Mouse (Mus musculus) kidney, adult 2 months (tissue): Measurements from ENCODE around the gene Kat2b. TPM values are rescaled to one million over a fixed set of nuclear protein-coding genes. Genes with fewer than 3 reads are reported as not detected.
"Not testable (repeated sequence)": the region's sequence is repeated elsewhere in the genome, so short reads cannot be mapped to it uniquely, and the experiment has no call there.

Source experiments
- DNase-seq: peaks from one replicate; pipeline ENCODE4 v3.0.0; 2021
- H3K27ac ChIP-seq: fragments of 200-500 bp; 2 replicates; pipeline ENCODE4 v1.5.1; 2012; ENCODE audit warnings: low read depth, low read length, control low read depth, inconsistent platforms; ENCODE audit not compliant: insufficient read depth
- H3K27me3 ChIP-seq: fragments of 200-500 bp; replicated peaks from 2 replicates; pipeline ENCODE4 v1.6.1; 2012; ENCODE audit warnings: mild to moderate bottlenecking, moderate library complexity, low read length, inconsistent platforms; ENCODE audit not compliant: control insufficient read depth, insufficient read depth
- H3K36me3 ChIP-seq: fragments of 200-500 bp; 2 replicates; pipeline ENCODE4 v1.6.1; 2012; ENCODE audit warnings: mild to moderate bottlenecking, moderate library complexity, low read length, inconsistent platforms; ENCODE audit not compliant: control insufficient read depth, insufficient read depth
- H3K4me1 ChIP-seq: fragments of 200-500 bp; 2 replicates; pipeline ENCODE4 v1.6.1; 2011; ENCODE audit warnings: low read length; ENCODE audit not compliant: control insufficient read depth, insufficient read depth
- H3K4me3 ChIP-seq: fragments of 200-500 bp; 2 replicates; pipeline ENCODE4 v1.5.1; 2011; ENCODE audit warnings: mild to moderate bottlenecking, low read depth, low read length, control low read depth; ENCODE audit not compliant: insufficient read depth
- CTCF ChIP-seq: fragments of 200-500 bp; conservative IDR thresholded peaks from 2 replicates; pipeline ENCODE4 v1.5.1; 2011; ENCODE audit warnings: low read depth, mild to moderate bottlenecking, control low read depth, low read length, moderate library complexity, mixed read lengths; ENCODE audit not compliant: insufficient read depth, insufficient read length
- POLR2A ChIP-seq: fragments of 200-500 bp; IDR thresholded peaks from one replicate; pipeline ENCODE4 v1.6.1; 2011; ENCODE audit warnings: low read depth, low read length, control low read depth
- WGBS: fragments of 180-500 bp; shearing (Covaris S2); methylation state at CpG from one replicate; pipeline ENCODE4 v1.1.7; 2018; 5-methylcytosine and 5-hydroxymethylcytosine counted together
- polyA plus RNA-seq: library from polyadenylated mRNA; depleted of rRNA; stranded (reverse); fragments of >200 nt; gene quantifications from 2 replicates; pipeline ENCODE4 v1.2.3, GENCODE M21; 2012

Gene Kat2b
- polyA plus RNA-seq, 1 experiment, result 15.5 TPM

DNA sequence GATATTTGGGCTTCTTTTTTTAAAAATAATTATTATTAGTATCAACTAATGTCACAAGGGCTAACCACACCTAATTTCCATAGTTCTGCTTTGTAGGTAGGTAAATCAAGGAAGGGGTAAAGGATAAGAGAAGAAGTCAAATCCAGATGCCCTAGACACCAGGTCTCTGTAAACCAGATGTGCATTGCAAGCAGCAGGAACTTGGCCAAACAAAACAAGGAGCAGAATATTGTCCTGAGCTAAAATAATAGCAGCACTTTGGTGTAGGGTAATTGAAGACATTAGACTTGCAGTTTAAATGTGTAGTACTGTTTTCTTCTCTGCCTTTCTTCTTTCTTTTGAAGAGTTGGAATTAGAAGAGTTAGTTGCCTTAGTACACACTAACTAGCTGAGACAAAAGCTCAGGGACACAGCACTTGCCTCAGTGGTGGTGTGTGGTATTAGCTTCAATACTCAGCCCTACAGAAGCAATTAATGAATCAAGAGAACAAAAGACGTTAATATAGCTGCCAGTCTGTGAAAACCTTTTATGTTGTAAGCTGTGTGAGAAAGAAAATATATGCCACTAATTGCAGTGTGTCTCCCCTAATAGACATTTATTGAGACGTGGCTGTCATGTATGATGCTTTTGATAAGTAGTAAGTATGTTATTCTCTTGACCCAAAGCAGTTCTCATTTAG lies 98.2 kb downstream of the Kat2b start:
- 69% methylated on average over 2 of the region's 2 CpGs for WGBS
- H3K4me3 ChIP-seq, result no peak overlapping the region
- no peak overlapping the region for H3K27ac ChIP-seq
- no peaks in the 10 kb centered on the region for H3K4me1 ChIP-seq
- H3K36me3 ChIP-seq, result peaks cover 8% of the 10 kb centered on the region
- TF ChIP-seq CTCF, result no peak
- no peak for TF ChIP-seq POLR2A
- DNase-seq, result no peak
- H3K27me3 ChIP-seq, result no peaks in the 10 kb centered on the region

DNA sequence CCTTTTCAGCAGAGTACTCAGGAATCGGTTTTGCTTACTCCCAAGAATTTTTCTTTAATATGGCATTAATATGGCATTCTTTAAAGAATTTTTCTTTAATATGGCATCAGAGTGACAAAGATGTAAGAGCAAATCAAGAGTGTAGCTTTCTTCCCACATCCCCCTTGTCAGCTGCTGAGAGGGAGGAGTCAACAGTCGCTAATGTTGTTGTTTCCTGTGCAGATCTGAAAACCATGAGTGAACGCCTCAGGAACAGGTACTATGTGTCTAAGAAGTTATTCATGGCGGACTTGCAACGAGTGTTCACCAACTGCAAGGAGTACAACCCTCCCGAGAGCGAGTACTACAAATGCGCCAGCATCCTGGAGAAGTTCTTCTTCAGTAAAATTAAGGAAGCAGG lies 103.8 kb downstream of the Kat2b start:
- peaks cover 5% of the 10 kb centered on the region; the same call in 1 of the 2 replicates for H3K36me3 ChIP-seq

DNA sequence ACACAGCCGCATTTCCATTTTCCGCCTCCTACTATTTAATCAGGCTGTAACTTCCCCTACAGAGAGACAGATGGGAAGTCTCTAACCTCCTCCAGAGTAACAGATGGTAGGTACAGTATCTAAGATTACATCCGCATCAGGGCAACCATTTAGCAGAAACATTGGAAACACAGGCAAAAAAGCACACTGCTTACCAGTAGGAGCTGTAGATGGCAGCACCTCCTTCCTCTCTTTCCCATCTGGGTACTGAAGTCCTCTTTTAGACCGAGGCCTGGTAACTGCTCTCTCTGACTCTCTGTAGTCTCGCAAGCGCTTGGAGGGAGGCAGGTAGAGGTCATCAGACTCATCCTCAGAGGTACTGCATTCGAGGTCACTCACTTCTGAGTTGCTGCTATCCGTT lies 112.1 kb downstream of the Kat2b start:
- H3K4me1 ChIP-seq, result no peaks in the 10 kb centered on the region; the same call in 1 of the 2 replicates
- WGBS, result 59% methylated on average over 8 of the region's 8 CpGs
- TF ChIP-seq POLR2A, result no peak
- TF ChIP-seq CTCF, result peak; percentile 55
- no peak overlapping the region for H3K4me3 ChIP-seq
- H3K27ac ChIP-seq, result no peak overlapping the region
- no peaks in the 10 kb centered on the region; the same call in 1 of the 2 replicates for H3K36me3 ChIP-seq
- DNase-seq, result peak; percentile 47
- H3K27me3 ChIP-seq, result no peaks in the 10 kb centered on the region

More for the DNA sequence above, 103.8 kb downstream of the Kat2b start:
- H3K27me3 ChIP-seq, result no peaks in the 10 kb centered on the region
- H3K27ac ChIP-seq, result no peak overlapping the region
- no peak for TF ChIP-seq POLR2A
- no peak for DNase-seq
- no peak overlapping the region for H3K4me3 ChIP-seq
- H3K4me1 ChIP-seq, result no peaks in the 10 kb centered on the region
- 91% methylated on average over 8 of the region's 8 CpGs for WGBS

DNA sequence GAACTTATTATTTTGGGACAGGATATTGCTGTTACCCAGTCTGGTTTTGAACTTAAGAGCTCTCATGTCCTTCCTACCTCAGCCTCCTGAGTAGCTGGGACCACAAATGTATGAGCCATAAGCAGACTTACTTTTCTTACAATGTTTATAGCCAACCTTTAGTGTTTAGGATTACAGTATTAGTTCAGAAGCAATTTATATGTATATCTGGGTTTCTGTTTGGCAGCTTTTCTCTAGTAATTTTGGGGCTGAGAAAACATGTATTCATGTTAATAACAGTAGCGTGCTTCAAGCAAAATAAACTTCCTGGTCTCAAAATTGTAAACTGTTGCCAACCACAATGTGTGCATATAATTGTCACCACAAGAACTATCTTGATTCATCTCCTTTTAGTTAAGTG lies 121.7 kb downstream of the Kat2b start:
- TF ChIP-seq CTCF, result no peak
- no peak for TF ChIP-seq POLR2A
- WGBS, result 19% methylated on average over 1 of the region's 1 CpGs
- H3K36me3 ChIP-seq, result no peaks in the 10 kb centered on the region
- no peak overlapping the region for H3K4me3 ChIP-seq
- no peak for DNase-seq
- H3K27me3 ChIP-seq, result no peaks in the 10 kb centered on the region
- H3K27ac ChIP-seq, result no peak overlapping the region
- H3K4me1 ChIP-seq, result no peaks in the 10 kb centered on the region; the same call in 1 of the 2 replicates

DNA sequence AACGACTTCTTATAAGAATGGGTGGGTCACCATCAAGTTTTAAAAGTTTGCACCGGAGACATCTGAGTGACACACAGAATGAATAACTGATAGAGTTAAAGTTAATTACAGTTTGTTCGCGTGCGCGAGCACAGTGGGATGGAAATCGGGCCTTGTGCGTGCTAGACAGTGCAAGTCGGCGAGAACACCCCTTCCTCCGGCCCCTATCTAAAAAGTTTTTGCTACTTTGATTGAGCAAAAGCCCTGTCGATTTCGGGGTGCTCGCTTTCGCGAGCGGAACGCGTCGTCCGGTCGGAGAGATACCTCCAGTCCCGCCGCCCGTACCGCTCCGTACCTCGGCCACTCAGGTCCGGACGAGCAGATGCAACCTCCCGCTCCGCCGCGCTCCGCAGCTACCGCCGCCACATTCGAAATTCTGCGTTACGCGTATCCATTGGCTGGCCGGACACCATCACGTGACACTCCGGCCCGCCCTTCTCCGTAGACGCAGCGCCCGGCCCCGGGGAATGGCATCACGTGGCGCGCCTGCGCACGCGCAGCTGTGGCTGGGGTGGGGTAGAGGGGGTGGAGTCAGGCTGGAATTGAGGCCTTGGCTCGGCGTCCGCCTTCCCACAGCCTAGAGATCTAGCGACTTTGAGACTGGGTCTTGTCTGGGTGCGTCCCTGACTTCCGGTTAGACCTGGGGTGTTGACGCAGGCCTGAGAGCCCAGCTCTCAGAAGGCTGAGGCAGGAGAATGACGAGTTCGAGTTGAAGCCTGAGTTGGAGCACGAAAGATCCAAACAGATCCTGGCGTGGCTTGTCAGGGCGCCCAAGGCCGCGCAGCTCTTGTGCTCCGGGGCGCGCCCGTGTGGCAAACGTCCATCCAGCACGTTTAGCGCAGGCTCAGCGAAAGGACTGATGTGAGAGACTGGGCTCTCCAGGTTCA lies 122.5 kb downstream of the Kat2b start, which contains the start of gene Sgo1:
Gene Sgo1, minus strand, starts transcription at position 457 of the 926 bp plus-strand sequence.
- under 1% methylated on average over 78 of the region's 78 CpGs for WGBS
- H3K4me1 ChIP-seq, result no peaks in the 10 kb centered on the region; the same call in 1 of the 2 replicates

DNA sequence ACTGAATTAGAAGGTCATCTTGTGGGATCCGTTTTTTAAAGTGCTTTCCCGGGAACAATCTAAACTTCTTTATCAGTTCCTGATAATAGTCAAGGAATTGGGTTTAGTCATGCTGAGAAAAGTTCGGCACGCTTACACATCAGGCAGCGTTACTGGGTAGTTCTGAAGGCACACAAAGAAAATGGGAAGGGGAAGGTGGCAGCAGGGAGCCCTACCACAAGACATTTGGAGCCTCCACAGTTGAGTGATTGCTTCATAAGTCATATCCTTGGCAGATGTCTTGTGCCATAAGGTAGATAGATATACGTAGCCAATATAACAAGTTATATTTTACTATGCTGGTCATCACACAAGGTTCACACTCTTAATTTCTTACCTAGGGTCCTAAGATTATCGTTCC lies 123.3 kb downstream of the Kat2b start:
- 15% methylated on average over 7 of the region's 7 CpGs for WGBS
- H3K36me3 ChIP-seq, result no peaks in the 10 kb centered on the region

More for the DNA sequence above, 122.5 kb downstream of the Kat2b start, which contains the start of gene Sgo1:
- H3K36me3 ChIP-seq, result no peaks in the 10 kb centered on the region
- TF ChIP-seq CTCF, result peak; percentile 36
- TF ChIP-seq POLR2A, result peak; percentile 96
- peak within 1 kb of the TSS; percentile 98 for H3K27ac ChIP-seq
- peak; percentile 98 for DNase-seq
- H3K4me3 ChIP-seq, result peak within 1 kb of the TSS; percentile 68
- no peaks in the 10 kb centered on the region for H3K27me3 ChIP-seq

DNA sequence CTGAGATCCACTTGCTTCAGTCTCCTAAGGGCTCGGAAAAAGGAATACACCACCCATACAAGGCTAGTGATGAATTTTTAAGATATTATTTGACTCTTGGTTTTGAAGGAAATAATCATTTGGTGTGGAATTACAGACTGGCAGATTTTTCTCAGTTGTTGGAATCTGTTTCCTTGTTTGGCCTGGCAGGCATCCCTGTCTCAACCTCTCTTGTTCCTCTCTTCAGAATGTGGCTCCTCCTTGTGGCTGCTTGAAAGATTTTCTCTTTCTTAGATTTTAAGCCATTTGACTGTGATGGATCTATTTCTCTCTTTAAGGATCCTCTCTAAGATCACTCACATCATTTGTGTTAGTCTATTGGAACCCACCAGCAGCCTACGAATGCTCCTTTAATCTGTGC lies 127.4 kb downstream of the Kat2b start:
- Histone ChIP-seq H3K27me3 (no peaks in the 10 kb centered on the region), H3K27ac (no peak overlapping the region), H3K36me3 (no peaks in the 10 kb centered on the region), H3K4me1 (no peaks in the 10 kb centered on the region), H3K4me3 (no peak overlapping the region)
- WGBS, result 81% methylated on average over 2 of the region's 2 CpGs
- peak; percentile 63 for DNase-seq
- TF ChIP-seq POLR2A, result no peak
- peak; percentile 52 for TF ChIP-seq CTCF

More for the DNA sequence above, 123.3 kb downstream of the Kat2b start:
- DNase-seq, result no peak
- Histone ChIP-seq H3K4me1 (no peaks in the 10 kb centered on the region), H3K4me3 (peak overlapping the region; percentile 68), H3K27ac (peak overlapping the region; percentile 98), H3K27me3 (no peaks in the 10 kb centered on the region)
- TF ChIP-seq POLR2A (no peak), CTCF (no peak)

DNA sequence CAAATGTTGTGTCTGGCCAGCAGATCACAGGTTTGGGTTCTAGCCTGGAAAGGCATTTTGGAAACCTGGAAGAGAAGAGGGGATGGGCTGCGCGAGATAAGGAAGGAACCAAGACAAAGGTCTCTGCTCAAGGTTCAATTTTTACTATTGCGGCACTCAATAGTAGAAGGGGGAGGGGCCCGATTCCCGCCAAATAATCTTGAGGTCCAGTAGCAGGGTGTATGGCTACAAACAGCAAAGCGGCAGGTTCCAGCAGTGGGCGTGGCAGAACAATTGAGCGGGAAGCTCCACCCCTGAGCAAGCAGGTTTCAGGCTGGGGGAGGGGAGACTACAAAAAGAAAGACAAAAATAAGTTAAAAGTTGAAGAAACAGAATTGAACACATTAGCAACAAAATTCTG lies 130.9 kb downstream of the Kat2b start:
- 94% methylated on average over 8 of the region's 8 CpGs for WGBS
- not testable (repeated sequence) for H3K36me3 ChIP-seq

More for the DNA sequence above, 130.9 kb downstream of the Kat2b start:
- H3K27me3 ChIP-seq, H3K4me1 ChIP-seq, H3K27ac ChIP-seq, DNase-seq, H3K4me3 ChIP-seq: not testable (repeated sequence)
